Mouse (Mus musculus) lung, postnatal 4 days (tissue): ENCODE results near the gene Stk31.
A peak's percentile ranks its signal among the peaks of the same experiment; 100 is the strongest.
"Not testable (repeated sequence)": the region's sequence is repeated elsewhere in the genome, so short reads cannot be mapped to it uniquely, and the experiment has no call there.

ENCODE experiments used
- DNase-seq, 2 experiments: peaks; one replicate each; pipeline ENCODE4 v3.0.0; 2021

Gene Stk31

DNA sequence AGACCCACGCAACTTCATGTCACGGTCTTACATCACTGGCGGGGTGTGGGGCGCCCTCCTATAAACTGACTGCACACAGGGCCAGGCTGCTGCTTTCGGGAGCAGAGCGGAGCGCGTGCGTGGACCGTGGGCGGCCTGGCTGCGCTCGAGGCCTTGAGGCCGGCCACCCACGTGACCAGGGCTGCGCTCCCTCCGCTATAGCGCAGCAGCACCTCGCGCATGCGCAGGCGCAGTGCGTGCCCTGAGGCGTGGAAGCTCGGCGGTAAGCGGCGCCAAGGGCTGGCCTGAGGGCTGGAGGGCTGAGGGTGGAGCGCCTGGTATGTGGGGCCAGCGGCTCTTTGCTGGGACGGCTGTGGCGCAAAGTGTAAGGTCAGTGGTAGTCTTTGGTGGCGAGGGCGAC, at the start of gene Stk31:
Gene Stk31, plus strand, starts transcription at position 289 of the 400 bp plus-strand sequence.
- peak; percentile 36 to 72 for DNase-seq

DNA sequence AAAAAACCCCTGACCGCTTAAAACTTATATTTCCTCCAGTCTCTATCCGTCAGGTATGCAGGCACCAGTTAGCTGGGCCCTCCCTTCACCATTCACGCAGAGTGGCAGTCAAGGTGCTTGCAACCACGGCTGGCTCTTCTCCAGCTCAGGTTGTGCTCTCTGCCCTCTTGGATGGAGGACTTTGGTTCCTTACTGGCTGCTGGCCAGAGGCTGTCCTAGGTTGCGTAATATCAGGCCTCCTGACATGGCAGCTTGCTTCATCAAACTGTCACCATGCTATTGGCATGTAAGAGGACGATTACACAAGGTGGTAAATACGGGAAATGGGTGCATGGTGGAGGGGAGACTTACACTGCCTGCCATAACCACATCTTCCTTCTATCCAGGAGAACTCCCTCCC, 45.6 kb upstream of the Stk31 start:
- DNase-seq = peak; percentile 79 to 87

DNA sequence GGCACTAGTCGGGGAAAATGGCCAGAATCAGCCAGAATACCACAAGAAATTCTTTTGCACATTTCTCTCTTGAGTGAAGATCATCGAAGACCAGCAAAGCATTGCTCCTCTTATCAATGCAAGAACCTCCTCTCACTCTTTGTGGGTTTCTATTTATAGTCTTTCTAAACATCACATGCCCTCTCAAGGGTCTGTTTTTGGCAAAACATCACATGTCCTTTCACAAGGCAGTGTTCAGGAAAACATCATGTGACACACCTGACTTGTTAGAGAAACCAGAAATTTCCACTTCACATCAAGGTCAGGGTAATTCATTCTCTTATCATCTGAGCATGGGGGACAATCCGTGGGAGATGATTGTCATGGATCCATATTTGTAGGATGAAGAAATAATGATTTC, 40.8 kb upstream of the Stk31 start:
- no peak for DNase-seq

DNA sequence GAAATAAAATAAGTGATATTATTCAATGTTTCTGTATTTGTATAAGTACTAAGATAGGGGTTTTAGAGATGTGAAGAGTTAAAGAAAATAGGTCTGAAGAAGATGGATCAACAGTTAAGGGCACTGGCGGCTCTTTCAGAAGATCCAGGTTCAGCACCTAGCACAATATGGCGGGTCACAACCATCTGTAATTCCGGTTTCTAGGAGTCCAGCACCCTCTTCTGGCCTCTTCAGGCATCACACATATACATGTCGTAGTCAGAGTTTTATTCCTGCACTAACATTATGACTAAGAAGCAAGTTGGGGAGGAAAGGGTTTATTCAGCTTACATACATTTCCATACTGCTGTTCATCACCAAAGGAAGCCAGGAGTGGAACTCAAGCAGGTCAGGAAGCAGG, 40.2 kb upstream of the Stk31 start:
- no peak for DNase-seq

DNA sequence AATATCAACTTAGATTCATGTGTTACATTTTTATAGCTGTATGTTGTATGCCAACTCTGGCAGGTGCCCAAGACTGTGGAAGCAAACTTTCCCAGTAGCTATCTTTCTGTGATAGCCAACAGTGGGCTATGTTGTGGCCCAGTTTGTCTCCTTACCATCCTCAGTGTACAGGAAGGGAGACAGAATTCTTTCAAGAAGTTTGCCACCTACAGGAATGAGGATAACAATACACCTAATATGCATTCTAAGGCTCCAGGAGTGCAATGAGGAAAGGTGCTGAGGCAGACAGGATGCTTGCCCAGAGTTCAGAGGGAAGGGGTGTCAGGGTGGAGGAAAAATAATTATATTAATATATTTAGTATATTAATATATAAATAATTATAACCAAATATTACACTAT, 35.0 kb upstream of the Stk31 start:
- no peak for DNase-seq

DNA sequence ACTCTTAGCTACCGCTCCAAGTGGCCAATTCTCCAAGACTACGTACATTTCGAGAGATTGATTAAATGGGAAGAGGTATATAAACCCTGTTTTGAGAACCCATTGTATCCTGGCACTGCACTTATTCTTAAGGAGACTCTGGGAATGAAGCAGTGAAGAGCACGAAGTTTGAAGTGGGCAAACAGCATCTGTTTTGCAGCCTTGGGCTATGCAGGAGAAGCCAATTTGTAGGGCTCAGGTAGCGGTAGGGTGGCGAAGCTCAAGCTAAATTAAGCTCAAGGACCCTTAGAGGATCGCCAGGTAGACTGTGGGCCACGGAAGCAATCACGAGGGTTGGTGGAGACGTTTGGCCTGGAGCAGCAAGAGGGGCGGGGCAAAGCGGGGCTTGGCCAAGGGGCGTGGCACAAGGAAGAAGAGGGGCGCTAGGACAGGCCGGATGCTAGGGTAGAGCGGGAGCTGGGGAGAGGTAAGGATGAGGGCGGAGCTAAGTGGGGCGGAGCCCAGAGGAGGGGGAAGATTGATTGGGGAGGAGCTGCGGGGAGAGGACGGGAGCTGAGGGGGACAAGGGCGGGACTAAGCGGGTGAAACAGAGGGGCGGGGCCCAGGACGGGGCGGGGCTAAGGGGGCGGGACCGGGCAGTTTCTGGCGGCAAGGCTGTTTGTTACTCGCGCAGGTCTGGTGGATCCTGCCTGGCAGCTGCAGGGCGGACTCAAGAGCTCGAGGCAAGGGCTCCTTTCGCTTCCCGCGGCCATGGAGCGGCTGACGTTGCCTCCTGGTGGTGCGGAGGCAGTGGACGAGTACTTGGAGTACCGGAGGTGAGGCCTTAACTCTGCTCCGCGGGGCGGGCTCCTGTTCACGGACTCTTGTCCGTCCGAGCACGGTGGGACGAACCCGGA, 28.0 kb upstream of the Stk31 start, which contains the start of gene Fam221a:
Gene Fam221a, plus strand, starts transcription at position 581 of the 896 bp plus-strand sequence.
- DNase-seq = peak; percentile 94 to 96

DNA sequence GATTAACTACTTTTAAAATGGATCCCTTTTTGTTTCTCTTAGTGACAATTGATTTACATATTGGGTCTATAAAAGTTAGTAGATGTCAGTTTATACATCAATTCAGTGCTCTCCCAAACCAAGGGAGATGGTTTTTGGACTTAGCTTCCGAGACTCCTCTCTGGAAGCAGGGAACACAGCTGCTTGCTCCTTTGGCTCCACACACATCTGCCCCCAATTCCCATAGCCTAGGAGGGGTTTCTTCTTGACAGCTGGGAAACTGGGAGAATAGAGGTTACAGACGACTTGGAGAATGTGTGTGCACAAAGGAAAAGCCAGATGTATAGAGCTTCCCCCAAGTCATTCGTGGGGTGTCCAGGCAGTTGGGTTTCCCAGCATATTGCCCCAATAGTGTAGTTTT, 27.2 kb upstream of the Stk31 start:
- DNase-seq = no peak

DNA sequence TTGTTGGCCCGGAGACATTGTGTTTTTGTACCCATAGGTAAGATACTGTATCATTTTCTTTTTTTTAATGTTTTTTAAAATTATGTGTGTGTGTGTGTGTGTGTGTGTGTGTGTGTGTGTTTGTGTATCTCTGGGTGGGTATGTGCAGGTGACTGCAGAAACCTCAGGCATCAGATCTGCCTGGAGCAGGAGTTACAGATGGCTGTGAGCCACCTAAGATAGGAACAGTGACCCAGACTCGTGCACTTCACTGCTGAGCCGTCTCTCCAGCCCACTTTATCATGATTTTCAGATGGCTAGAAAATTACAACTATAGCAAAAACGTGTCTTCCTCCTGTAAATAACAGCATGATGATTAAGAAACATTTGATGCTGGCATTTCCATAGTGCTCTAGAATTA, 22.7 kb upstream of the Stk31 start:
- DNase-seq = no peak

DNA sequence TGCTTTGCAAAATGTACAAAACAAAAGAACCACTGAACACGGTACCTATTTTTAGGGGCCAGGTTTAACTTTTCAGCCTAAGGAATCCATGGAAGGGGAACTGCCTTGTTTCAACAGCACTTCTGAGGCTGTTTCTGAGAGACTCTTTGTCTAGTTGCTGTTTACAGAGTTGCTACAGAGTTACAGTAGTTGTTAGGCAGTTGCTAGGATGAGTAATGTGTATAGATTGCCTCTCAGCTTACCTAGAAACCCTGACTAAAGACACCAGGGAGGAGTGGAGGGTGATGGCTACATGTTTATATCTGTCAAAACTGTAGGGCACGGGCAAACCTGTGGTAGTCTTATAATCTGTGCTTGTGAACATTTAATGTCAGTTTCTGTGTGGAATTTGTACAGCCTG, 21.5 kb upstream of the Stk31 start:
- no peak for DNase-seq

DNA sequence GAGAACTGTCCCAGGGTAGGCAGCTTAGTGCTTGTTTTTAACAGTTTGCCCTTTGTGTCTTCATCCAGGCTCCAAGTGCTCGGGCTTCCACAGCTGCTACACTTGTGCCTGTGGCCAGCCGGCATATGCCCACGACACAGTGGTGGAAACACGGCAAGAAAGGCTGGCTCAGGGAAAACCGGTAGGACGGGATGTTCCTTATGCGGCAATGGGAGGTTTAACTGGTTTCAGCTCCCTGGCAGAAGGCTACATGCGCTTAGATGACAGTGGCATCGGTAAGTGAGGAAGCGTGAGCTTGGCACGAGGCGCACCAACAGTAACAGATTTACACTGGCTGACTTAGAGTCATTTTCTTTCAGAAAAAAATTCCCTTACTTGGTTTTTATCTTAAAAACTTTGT, 17.1 kb upstream of the Stk31 start:
- DNase-seq = no peak

DNA sequence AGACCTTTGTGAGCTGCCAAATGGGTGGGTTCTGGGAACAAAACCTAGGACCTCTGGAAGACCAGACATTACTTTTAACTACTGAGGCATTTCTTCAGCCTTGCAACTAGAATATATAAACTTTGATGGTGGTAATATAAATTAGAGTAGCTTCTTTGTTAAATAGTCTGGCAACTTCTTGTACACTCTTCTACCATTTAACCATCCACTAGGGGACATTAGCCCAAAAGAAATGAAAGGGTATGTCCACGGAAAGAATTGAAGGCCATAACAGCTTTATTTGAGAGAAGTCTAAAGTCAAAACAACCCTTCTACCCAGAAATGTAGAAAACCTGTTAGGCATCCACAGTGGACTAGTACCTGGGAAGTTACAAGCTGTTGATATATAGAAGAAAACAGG, 1.1 kb upstream of the Stk31 start:
- DNase-seq = no peak

DNA sequence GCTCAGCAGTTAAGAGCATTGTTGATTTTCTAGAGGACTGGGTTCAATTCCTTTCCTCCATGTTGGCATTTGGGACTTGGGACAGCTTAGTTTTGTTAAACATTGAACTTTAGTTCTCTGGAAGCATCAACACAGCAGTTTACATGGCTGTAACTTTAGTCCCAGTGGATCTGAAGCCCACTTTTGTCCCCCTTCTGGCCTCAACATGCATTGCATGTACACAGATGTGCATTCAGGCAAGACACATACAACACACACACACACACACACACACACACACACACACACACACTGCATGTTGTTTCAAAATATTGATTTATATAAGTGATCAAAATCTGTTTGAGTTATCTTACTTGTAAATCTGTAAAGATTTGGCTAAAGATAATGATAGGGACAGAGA, 2.1 kb downstream of the Stk31 start:
- DNase-seq = peak; percentile 25 to 39

DNA sequence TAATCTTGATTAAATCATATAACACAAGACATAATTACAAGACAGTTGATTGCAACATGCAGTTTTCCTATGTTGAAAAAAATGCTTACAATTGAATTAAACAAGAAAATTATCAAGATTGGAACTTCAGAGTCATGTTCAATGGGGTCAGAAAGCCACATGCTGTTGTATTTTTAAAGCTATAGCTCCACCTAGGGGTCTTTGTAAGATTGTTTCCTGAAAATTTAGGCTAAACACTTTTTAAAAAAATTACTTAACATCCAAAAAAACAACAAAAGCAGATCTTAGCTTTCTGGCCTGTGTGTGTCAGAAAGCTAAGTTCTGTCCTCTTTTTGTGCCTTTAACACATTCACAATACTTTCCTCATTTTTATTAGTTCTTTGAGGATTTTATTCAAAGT, 3.0 kb downstream of the Stk31 start:
- no peak for DNase-seq

DNA sequence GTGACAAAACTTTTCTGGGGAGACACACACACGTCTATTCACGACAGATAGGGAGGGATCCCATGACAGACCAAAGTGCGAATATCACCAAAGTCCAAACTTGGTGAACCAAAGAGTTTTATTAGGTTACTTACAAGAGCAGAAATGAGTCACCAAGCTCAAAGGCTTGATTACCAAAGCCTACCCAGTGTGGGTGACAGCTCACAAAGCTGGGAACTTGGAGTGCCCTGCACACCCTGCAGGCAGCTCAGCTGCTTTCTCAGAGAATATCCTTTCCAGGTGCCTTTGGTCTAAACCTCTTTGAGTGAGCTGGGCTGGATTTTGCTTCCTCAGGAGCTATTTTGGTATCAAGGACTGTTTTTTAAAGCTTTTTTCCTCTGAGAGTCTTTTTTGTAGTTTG, 15.4 kb downstream of the Stk31 start:
- DNase-seq = no peak

DNA sequence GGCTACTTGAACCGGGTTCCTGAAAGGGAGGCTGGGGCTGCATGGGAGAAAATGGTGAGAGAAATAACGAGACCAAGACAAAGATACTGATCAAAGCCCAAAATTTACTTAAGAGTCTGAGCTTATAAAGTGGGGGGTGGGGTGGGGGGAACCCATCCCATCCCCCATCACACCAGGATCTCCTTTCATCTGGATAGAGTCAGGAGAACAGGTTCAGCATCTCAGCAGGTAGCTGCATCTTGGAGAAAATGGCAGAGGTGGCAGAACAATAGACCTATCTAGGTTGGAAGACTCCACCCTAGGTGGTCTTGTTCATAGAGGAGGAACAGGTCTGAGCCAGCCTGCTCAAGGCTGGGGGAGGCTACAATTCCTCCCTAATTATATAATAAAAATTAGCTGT, 17.6 kb downstream of the Stk31 start:
- not testable (repeated sequence) for DNase-seq

DNA sequence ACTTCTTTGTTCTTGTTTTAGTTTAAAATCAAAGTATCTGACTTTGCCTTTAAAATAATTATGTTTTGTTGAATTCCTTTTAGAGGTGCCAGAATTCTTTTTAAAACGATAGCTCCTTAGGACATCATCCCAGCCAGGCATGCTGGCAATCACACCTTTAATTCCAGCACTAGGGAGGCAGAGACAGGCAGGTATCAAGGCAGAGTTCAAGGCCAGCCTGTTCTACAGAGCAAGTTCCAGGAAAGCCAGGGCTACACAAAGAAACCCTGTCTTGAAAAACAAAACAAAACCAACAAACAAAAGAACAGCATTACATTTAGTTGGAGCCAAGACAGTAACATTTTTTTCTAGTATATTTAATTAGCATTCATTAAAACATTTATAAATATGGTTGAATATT, 20.6 kb downstream of the Stk31 start:
- no peak for DNase-seq

DNA sequence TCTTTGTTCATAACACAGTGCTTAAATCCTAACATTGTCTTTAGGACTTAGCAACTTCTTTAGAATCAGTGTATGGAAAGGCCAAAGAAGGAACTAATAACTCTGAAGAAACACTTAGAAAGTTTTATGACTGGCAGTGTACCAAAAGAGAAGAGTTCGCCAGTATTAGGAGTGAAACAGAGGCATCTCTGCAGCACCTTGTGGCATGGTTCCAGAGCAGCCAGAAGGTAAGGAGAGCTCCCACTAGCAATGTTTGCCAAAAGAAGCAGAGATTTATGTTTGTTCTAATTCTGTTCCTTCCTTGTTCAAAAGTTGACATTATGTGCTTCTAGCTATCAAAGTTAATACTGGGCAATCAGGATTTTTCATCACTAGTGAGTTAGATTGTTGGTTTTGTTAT, 41.9 kb downstream of the Stk31 start:
- no peak for DNase-seq

DNA sequence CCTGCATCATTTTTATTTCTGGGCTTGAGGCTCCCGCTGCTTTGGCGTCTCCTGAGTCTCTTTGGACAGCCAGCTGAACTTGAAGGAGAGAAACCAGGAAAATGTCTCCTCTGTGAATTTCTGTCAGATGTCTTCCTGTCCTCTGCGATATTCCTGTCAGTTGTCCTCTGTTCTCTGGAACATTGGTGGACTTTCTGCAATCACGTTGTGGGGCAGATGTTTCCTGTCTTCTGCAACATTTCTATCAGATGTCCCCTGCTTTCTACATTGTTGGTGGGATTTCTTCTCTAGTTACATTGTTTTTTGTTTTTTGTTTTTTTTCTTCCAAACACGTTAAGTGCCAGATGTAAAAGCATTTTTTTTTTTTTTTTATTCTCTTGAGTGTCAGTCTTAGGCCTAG, 62.7 kb downstream of the Stk31 start:
- no peak for DNase-seq

DNA sequence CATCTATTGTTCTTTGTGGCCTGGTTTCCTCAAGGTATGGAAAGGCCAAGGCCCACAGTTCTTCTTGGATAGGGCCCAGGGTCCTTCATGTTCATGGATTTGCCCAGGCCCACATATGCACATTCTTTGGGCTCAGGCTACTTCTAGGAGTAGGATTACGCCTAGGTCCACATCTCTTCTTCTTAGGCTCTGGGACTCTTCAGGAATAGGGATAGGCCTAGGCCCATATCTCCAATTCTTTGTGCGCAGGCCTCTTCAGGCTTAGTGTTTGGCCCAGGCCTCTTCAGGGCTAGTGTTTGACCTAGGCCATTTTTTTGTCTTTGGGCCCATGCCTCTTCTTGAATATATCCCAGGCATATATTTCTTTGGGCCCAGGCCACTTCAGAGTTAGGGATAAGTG, 87.8 kb downstream of the Stk31 start:
- no peak for DNase-seq

DNA sequence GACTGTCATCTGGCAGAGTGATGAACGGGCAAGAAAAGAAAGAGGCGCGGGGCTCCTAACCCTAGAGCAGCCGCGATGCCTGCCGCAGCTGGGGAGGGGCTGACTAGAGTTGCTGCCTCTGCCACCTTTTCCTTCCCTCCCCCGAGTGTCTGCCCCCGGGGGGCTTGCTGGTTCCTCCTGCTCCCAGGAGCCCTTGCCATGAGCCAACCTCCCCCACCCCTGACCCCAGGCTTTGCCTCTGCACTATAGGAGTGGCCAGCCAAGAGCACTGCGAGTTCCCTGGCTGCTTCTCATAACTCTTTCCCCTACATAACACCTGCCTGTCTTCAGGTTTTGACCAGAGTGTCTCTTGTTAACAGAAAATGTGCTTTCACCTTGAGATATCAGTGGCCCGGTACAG, 96.1 kb downstream of the Stk31 start:
- no peak for DNase-seq

DNA sequence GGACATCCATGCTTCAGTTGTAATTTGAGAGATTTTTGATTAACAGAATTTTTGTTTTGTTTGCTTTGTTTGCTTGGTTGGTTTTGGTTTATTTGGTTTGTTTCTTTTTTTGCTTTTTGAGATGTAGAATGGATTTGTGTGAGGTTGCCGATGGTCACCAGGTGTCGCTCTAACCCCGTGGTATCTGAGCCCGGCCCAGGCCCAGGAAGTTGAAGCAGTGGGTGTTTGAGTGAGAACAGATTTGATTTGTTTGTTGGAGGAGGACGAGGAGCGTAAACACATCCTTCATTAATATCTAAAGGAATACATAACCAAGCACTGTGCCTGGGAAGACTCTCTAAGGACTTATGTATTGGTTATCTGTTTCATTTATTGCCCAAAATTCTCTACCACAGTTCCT, 123.6 kb downstream of the Stk31 start:
- peak; percentile 57 to 68 for DNase-seq
